Mouse (Mus musculus): ENCODE measurements around the gene Acot3. TPM values are rescaled to one million over a fixed set of nuclear protein-coding genes. Genes with fewer than 3 reads are reported as not detected.

Acot3 gene
- total RNA-seq (2023) = not detected in 4 replicates

DNA sequence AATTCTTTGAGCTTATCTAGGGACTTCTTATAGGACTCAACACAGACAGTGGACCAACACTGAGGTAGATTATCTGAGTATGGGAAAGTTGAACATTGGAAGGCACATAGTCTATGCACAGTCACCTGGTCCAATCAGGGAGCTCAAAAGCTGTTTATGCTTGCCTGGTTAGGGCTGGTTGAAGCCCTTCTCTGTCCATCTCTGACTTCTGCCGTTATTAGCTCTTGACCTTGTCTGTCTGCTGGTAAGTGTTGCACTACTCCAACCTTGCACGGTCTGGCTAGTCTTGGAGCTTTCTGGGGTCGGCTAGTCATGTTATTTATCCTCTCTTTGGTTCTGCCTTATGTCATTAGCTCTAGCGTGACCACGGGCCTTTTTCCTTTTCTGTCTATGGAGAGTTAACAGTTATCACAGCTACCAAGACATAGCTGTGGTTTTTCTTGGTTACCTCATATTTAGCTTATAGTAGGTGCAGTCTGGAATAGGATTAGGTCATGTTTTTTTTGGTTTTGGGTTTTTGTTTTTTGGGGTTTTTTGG lies at the start of gene Acot3:
TSS of gene Acot3 (plus strand) at position 208 of the 538 bp plus-strand sequence.

DNA sequence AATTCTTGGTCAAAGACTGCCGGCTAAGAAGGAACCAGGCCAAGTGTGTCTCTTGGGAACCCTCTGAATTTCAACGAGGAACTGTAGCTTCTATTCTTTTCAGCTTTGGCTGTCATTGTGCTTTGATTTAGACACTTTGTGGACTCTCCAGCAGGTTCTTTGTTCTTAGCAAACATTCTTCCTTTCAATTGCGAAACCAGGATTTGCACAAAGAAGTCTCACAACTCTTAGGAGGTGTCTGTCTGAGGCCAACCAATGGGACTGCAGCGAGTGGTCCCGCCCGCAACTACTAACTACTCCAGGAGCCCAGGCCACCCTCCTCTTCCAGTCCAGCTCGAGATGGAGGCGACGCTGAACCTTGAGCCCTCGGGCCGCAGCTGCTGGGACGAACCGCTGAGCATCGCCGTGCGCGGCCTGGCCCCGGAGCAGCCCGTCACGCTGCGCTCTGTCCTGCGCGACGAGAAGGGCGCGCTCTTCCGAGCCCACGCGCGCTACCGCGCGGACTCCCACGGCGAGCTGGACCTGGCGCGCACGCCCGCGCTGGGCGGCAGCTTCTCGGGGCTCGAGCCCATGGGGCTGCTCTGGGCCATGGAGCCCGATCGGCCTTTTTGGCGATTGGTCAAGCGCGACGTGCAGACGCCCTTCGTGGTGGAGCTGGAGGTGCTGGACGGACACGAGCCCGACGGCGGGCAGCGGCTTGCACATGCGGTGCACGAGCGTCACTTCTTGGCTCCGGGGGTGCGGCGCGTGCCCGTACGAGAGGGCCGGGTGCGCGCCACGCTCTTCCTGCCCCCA lies 42.6 kb upstream of the Acot3 start, which contains the start of gene Acot1:
TSS of gene Acot1 (plus strand) at position 320 of the 795 bp plus-strand sequence.

DNA sequence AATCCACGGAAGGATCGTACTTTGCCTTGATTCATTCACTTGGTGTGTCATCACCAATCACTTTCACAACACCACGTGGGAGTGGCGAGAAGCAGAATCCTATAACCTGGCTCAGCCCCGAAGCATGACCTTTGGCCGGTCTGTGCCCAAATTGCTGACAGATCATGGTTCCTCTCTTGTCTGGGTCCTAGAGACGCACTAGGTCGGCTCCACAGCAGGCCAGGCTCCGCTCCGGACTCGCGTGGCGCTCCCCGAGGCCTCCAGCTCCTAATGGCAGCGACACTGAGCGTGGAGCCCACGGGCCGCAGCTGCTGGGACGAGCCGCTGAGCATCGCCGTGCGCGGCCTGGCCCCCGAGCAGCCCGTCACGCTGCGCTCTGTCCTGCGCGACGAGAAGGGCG lies 13.7 kb upstream of the Acot3 start, which contains the start of gene Acot4:
TSS of gene Acot4 (plus strand) at position 139 of the 400 bp plus-strand sequence.

DNA sequence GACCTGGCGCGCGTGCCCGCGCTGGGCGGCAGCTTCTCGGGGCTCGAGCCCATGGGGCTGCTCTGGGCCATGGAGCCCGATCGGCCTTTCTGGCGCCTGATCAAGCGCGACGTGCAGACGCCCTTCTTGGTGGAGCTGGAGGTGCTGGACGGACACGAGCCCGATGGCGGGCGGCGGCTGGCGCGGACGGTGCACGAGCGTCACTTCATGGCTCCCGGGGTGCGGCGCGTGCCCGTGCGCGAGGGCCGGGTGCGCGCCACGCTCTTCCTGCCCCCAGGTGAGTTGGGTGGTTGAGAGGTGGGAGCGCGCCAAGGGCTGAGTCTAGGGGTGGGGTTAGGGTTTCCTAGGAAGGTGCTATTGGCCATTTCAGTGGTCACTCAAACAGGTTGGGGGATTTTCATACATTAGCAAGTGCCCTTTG lies 13.2 kb upstream of the Acot3 start, which contains the start of gene Gm49366:
TSS of gene Gm49366 (plus strand) at position 245 of the 421 bp plus-strand sequence.

DNA sequence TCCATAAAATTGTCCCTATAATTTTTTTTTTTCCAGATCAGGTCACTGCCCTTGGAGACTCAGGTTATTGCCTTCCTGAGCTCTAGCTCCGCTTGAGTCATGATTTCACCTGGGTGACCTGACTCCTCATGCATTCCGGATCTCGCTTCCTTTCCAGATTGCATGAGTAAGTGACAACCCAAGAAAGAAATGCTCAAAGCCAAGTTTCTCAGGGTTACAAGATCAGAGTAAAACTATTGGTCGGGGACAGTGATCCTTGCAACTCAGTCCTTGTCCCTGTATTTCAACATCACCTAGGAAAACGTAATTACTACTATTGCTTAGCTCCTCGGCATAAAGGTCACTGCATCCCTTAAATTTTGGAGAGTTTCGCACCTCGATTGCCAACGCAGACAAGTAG lies 17.0 kb downstream of the Acot3 start, which contains the start of gene Acot5:
TSS of gene Acot5 (plus strand) at position 340 of the 400 bp plus-strand sequence.

DNA sequence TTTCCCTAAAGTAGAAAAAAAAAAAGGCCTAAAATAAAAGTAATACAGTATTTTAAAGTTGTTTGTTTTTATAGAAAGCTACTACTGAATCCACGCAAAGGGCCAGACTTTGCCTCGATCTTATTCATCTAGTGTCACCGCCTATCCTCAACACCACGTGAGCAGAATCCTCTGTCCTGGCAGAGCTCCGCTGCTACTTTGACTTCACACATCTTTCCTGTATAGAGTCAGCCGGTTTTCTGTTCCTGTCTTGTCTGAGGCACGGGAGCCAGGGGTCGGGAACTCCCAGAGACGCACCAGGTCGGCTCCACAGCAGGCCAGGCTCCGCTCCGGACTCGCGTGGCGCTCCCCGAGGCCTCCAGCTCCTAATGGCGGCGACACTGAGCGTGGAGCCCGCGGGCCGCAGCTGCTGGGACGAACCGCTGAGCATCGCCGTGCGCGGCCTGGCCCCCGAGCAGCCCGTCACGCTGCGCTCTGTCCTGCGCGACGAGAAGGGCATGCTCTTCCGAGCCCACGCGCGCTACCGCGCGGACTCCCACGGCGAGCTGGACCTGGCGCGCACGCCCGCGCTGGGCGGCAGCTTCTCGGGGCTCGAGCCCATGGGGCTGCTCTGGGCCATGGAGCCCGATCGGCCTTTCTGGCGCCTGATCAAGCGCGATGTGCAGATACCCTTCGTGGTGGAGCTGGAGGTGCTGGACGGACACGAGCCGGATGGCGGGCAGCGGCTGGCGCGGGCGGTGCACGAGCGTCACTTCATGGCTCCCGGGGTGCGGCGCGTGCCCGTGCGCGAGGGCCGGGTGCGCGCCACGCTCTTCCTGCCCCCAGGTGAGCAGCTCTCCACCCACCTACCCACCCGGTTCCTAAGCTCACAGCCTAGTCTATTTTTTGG lies 48.9 kb downstream of the Acot3 start, which contains the start of gene Acot6:
TSS of gene Acot6 (plus strand) at position 51 of the 889 bp plus-strand sequence.

Other genes starting within 250 kb of the Acot3 start
- gene Numb, start 130.2 kb upstream of the Acot3 start, total RNA-seq (2023) = 33.8 to 49.4 TPM (median 41.0 TPM) in 4 replicates
- 13.6 to 16.7 TPM (median 14.8 TPM) in 4 replicates for gene Riox1, start 101.5 kb upstream of the Acot3 start, total RNA-seq (2023)
- gene Heatr4, start 67.3 kb upstream of the Acot3 start, total RNA-seq (2023) = not detected in 4 replicates
- 30.2 to 37.5 TPM (median 33.8 TPM) in 4 replicates for gene Acot2, start 64.3 kb upstream of the Acot3 start, total RNA-seq (2023)
- gene Acot1, start 42.7 kb upstream of the Acot3 start, total RNA-seq (2023) = 1.4 to 7.7 TPM (median 1.8 TPM) in 4 replicates
- not detected in 4 replicates for gene Acot4, start 13.8 kb upstream of the Acot3 start, total RNA-seq (2023)
- gene Gm49366, start 13.2 kb upstream of the Acot3 start, total RNA-seq (2023) = not detected in 4 replicates
- not detected in 4 replicates for gene Acot5, start 17.2 kb downstream of the Acot3 start, total RNA-seq (2023)
- gene Acot6, start 48.5 kb downstream of the Acot3 start, total RNA-seq (2023) = 0.63 to 1.5 TPM (median 0.93 TPM) in 4 replicates
- gene Dnal1, start 62.2 kb downstream of the Acot3 start, total RNA-seq (2023) = 0.58 to 0.78 TPM (median 0.69 TPM) in 4 replicates
- gene Pnma1, start 96.3 kb downstream of the Acot3 start, total RNA-seq (2023) = 14.7 to 16.3 TPM (median 15.6 TPM) in 4 replicates
- gene Elmsan1, start 166.7 kb downstream of the Acot3 start, total RNA-seq (2023) = 208 to 233 TPM (median 223 TPM) in 4 replicates
- 18.9 to 24.7 TPM (median 22.6 TPM) in 4 replicates for gene Ptgr2, start 233.1 kb downstream of the Acot3 start, total RNA-seq (2023)